9 mouse cellular contexts compared by ENCODE assay signal in the genomic region with DNA sequence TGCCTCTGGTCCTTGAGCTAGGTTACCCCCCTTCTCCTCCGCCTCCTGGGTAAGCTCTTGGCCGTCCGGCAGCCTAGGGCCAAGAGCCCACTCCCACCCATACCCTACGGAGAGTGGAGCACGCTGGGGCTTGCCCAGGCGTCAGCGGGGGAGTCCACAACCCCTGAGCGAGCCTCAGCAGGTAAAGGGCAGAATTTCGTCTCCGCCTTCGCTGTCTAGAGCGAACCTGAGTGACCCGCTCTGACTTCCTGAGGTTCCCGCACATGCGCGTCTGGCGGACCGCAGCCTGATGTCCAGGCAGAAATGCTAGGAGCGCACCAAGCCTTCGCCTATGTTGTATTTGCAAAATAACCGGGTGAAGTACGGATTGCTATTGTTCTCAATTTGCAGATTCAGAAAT. TPM values are rescaled to one million over a fixed set of nuclear protein-coding genes. Genes with fewer than 3 reads are reported as not detected.
DNase-seq lines count a peak whose midpoint lies in the region; ATAC-seq and TF ChIP-seq lines count a peak whose summit lies in the region.
"Had no signal": no experiment of that assay in that cellular context is flagged by ENCODE, and none has a peak within 500 bp of the region (broad histone marks: within the 10 kb centered on the region; RNA-seq: fewer than 3 reads in every experiment).

No protein-coding gene starts in this region.

- WGBS in heart, embryonic 10.5 days, result 15% methylated on average over 22 of the region's 22 CpGs
- WGBS in heart, adult 2 months, result 25% methylated on average over 22 of the region's 22 CpGs
- WGBS in limb, embryonic 11.5 days, result 11% methylated on average over 22 of the region's 22 CpGs
- 20% methylated on average over 22 of the region's 22 CpGs for WGBS in stomach, embryonic 14.5 days

- intact Hi-C loops in heart, adult 2 months (cut with DNase I), result loop anchor here (2.0 to 10.0 kb wide), 3 partner anchors 55 to 231 kb away; partner anchors contain the start of genes Jag2 and Tex22

- no peaks in the 10 kb centered on the region for H3K9me3 ChIP-seq in heart, embryonic 10.5 days
- no peaks in the 10 kb centered on the region for H3K9me3 ChIP-seq in limb, embryonic 11.5 days (ENCODE audit: control insufficient read depth, low read length)
- no peaks in the 10 kb centered on the region for H3K9me3 ChIP-seq in stomach, embryonic 14.5 days (ENCODE audit: control insufficient read depth, low read depth, low read length)

- H3K4me2 ChIP-seq in limb, embryonic 11.5 days (ENCODE audit: low read depth, severe bottlenecking), result peak overlapping the region; percentile 28
- peak overlapping the region; percentile 41 for H3K4me2 ChIP-seq in stomach, embryonic 14.5 days (replicated peaks; ENCODE audit: low read depth, low read length)

- H3K27ac ChIP-seq in heart, embryonic 10.5 days, result peak overlapping the region; percentile 48; the same call in 1 of the 2 replicates
- no peak overlapping the region for H3K27ac ChIP-seq in heart, adult 2 months
- no peak overlapping the region for H3K27ac ChIP-seq in testis, adult 2 months (ENCODE audit: control insufficient read depth, insufficient read depth, low read depth, low read length)
- 0 out of 2 replicates have a peak overlapping the region, but pooled peaks have one; percentile 51 for H3K27ac ChIP-seq in limb, embryonic 11.5 days (replicated peaks; ENCODE audit: low read depth, low read length)
- H3K27ac ChIP-seq in stomach, embryonic 14.5 days (ENCODE audit: low read length), result no peak overlapping the region

- no peaks in the 10 kb centered on the region for H3K36me3 ChIP-seq in heart, embryonic 10.5 days
- no peaks in the 10 kb centered on the region for H3K36me3 ChIP-seq in heart, adult 2 months (ENCODE audit: control insufficient read depth, insufficient read depth, low read length)
- no peaks in the 10 kb centered on the region for H3K36me3 ChIP-seq in testis, adult 2 months (ENCODE audit: control insufficient read depth, insufficient read depth, low read length)
- H3K36me3 ChIP-seq in limb, embryonic 11.5 days (ENCODE audit: control insufficient read depth, insufficient read depth, low read length), result no peaks in the 10 kb centered on the region
- H3K36me3 ChIP-seq in stomach, embryonic 14.5 days (ENCODE audit: control insufficient read depth, insufficient read depth, low read length), result no peaks in the 10 kb centered on the region

- DNase-seq in heart, embryonic 10.5 days (ENCODE audit: low spot score), result no peak
- DNase-seq in heart, adult 2 months, result no peak
- DNase-seq in testis, postnatal 10 days (ENCODE audit: low spot score), result no peak
- DNase-seq in limb, embryonic 11.5 days (ENCODE audit: low spot score), result peak; percentile 42
- DNase-seq in gastrocnemius, postnatal 25 days, result no peak
- no peak for DNase-seq in spleen, postnatal 10 days (ENCODE audit: low spot score in 2 of 2)

- TF ChIP-seq EP300 in heart, adult 2 months (IDR thresholded peaks at IDR 0.05; ENCODE audit: insufficient read depth, low read depth, low read length), result no peak

- H3K4me3 ChIP-seq in heart, embryonic 10.5 days, result peak overlapping the region; percentile 49
- H3K4me3 ChIP-seq in heart, adult 2 months, result no peak overlapping the region
- peak overlapping the region; percentile 79 for H3K4me3 ChIP-seq in testis, adult 2 months (ENCODE audit: control insufficient read depth, low read depth, low read length)
- H3K4me3 ChIP-seq in limb, embryonic 11.5 days (ENCODE audit: low read depth, low read length), result peak overlapping the region; percentile 7; the same call in 1 of the 2 replicates
- H3K4me3 ChIP-seq in stomach, embryonic 14.5 days (ENCODE audit: low read depth, low read length), result peak overlapping the region; percentile 17

- no peak overlapping the region for H3K9ac ChIP-seq in heart, adult 2 months (ENCODE audit: low read depth, low read length)
- peak overlapping the region; percentile 17; the same call in 1 of the 2 replicates for H3K9ac ChIP-seq in limb, embryonic 11.5 days (ENCODE audit: low read length)
- no peak overlapping the region for H3K9ac ChIP-seq in stomach, embryonic 14.5 days (replicated peaks; ENCODE audit: low read depth, low read length)

- TF ChIP-seq POLR2A in heart, adult 2 months (IDR thresholded peaks at IDR 0.05; ENCODE audit: insufficient read depth, low read depth, low read length), result no peak
- TF ChIP-seq POLR2A in testis, adult 2 months (IDR thresholded peaks at IDR 0.05; ENCODE audit: control insufficient read depth, low read depth, low read length), result no peak

- no peaks in the 10 kb centered on the region for H3K79me2 ChIP-seq in heart, adult 2 months (replicated peaks; ENCODE audit: control insufficient read depth, insufficient read depth, low read length)

- no peak for ATAC-seq in limb, embryonic 11.5 days (ENCODE audit: insufficient number of reproducible peaks, low FRiP score, low TSS enrichment, low read depth)
- no peak for ATAC-seq in stomach, embryonic 14.5 days (ENCODE audit: insufficient number of reproducible peaks, insufficient read depth, low FRiP score, low read depth)

- H3K4me1 ChIP-seq in heart, embryonic 10.5 days, result peaks cover 49% of the 10 kb centered on the region
- peaks cover 20% of the 10 kb centered on the region for H3K4me1 ChIP-seq in heart, adult 2 months (ENCODE audit: control insufficient read depth, insufficient read depth, low read length)
- peaks cover 21% of the 10 kb centered on the region for H3K4me1 ChIP-seq in testis, adult 2 months (ENCODE audit: control insufficient read depth, insufficient read depth, low read length)
- peaks cover 22% of the 10 kb centered on the region for H3K4me1 ChIP-seq in limb, embryonic 11.5 days (ENCODE audit: control insufficient read depth, insufficient read depth, low read length)
- H3K4me1 ChIP-seq in stomach, embryonic 14.5 days (ENCODE audit: control insufficient read depth, insufficient read depth, low read length), result peaks cover 25% of the 10 kb centered on the region; the same call in 1 of the 2 replicates

- TF ChIP-seq CTCF in heart, adult 2 months (IDR thresholded peaks at IDR 0.05), result no peak
- no peak for TF ChIP-seq CTCF in testis, adult 2 months (IDR thresholded peaks at IDR 0.05; ENCODE audit: control insufficient read depth, insufficient read depth, insufficient replicate concordance, low read depth, low read length)

- peaks cover 93% of the 10 kb centered on the region for H3K27me3 ChIP-seq in heart, embryonic 10.5 days (ENCODE audit: insufficient read depth, poor library complexity, severe bottlenecking)
- H3K27me3 ChIP-seq in heart, adult 2 months (ENCODE audit: control insufficient read depth, insufficient read depth, low read length), result no peaks in the 10 kb centered on the region
- peaks cover 2% of the 10 kb centered on the region; the same call in 1 of the 2 replicates for H3K27me3 ChIP-seq in testis, adult 2 months (ENCODE audit: control insufficient read depth, insufficient read depth, low read length)
- H3K27me3 ChIP-seq in limb, embryonic 11.5 days (ENCODE audit: control insufficient read depth, insufficient read depth, low read length), result peaks cover 55% of the 10 kb centered on the region
- peaks cover 26% of the 10 kb centered on the region for H3K27me3 ChIP-seq in stomach, embryonic 14.5 days (ENCODE audit: control insufficient read depth, insufficient read depth, low read length)

RNA-seq across cellular contexts. Expression of gene Gpr132, which starts 6.2 kb away (rescaled TPM):
- polyA plus RNA-seq in heart, embryonic 10.5 days (2016; fragmentation: Nextera tagmentation; extraction: Ambion mirVana), result 0.11 TPM in 1 of 2 replicates, not detected in the other
- total RNA-seq in heart, adult 2 months (2021), result under 1 TPM; 0.29 to 0.36 TPM
- 1.00 and 2.0 TPM in 2 replicates for polyA plus RNA-seq in heart, adult 2 months (2012; rRNA removed)
- 1.7 and 1.9 TPM in 2 replicates for polyA plus RNA-seq in testis, adult 2 months (2012; rRNA removed)
- not detected in 2 replicates for polyA plus RNA-seq in limb, embryonic 11.5 days (2014; fragmentation: Nextera tagmentation; extraction: Ambion mirVana)
- 0.26 and 0.52 TPM in 2 replicates for polyA plus RNA-seq in stomach, embryonic 14.5 days (2014; fragmentation: Nextera tagmentation; extraction: Ambion mirVana)
- total RNA-seq in gastrocnemius, postnatal 25 days (2021), result under 1 TPM in 1 of 2 experiments, not detected in 1; 0.11 TPM
- total RNA-seq: left cerebral cortex, postnatal 10 days had no signal

RNA-seq across cellular contexts. Expression of gene Cdca4, which starts 45.0 kb away (rescaled TPM):
- polyA plus RNA-seq in heart, embryonic 10.5 days (2016; fragmentation: Nextera tagmentation; extraction: Ambion mirVana), result 66.5 and 98.2 TPM in 2 replicates
- 1 to 10 TPM; 5.3 to 6.6 TPM for total RNA-seq in heart, adult 2 months (2021)
- 7.6 and 10.0 TPM in 2 replicates for polyA plus RNA-seq in heart, adult 2 months (2012; rRNA removed)
- 23.7 and 23.9 TPM in 2 replicates for polyA plus RNA-seq in testis, adult 2 months (2012; rRNA removed)
- polyA plus RNA-seq in limb, embryonic 11.5 days (2014; fragmentation: Nextera tagmentation; extraction: Ambion mirVana), result 180 and 189 TPM in 2 replicates
- 123 and 130 TPM in 2 replicates for polyA plus RNA-seq in stomach, embryonic 14.5 days (2014; fragmentation: Nextera tagmentation; extraction: Ambion mirVana)
- 1 to 10 TPM; 3.4 to 3.5 TPM for total RNA-seq in gastrocnemius, postnatal 25 days (2021)

RNA-seq across cellular contexts. Expression of gene Jag2, which starts 55.4 kb away (rescaled TPM):
- 2.0 and 3.6 TPM in 2 replicates for polyA plus RNA-seq in heart, embryonic 10.5 days (2016; fragmentation: Nextera tagmentation; extraction: Ambion mirVana)
- 10 to 100 TPM; 25.4 to 27.4 TPM for total RNA-seq in heart, adult 2 months (2021)
- polyA plus RNA-seq in heart, adult 2 months (2012; rRNA removed), result 34.4 and 35.5 TPM in 2 replicates
- polyA plus RNA-seq in testis, adult 2 months (2012; rRNA removed), result 9.4 and 10.9 TPM in 2 replicates
- polyA plus RNA-seq in limb, embryonic 11.5 days (2014; fragmentation: Nextera tagmentation; extraction: Ambion mirVana), result 4.0 and 4.7 TPM in 2 replicates
- 8.4 and 8.5 TPM in 2 replicates for polyA plus RNA-seq in stomach, embryonic 14.5 days (2014; fragmentation: Nextera tagmentation; extraction: Ambion mirVana)
- 10 to 100 TPM; 20.4 to 21.8 TPM for total RNA-seq in gastrocnemius, postnatal 25 days (2021)

Comparison
In these comparisons a context has a peak if more than half of its experiments do, and no peak if none do; other contexts are left out.
1. H3K27ac ChIP-seq: peak in heart, embryonic 10.5 days (single experiment) and limb, embryonic 11.5 days (single experiment); none in heart, adult 2 months (single experiment), testis, adult 2 months (single experiment) and stomach, embryonic 14.5 days (single experiment).